Mouse (Mus musculus): Measurements from ENCODE around the gene Itprip. TPM values are rescaled to one million over a fixed set of nuclear protein-coding genes. Genes with fewer than 3 reads are reported as not detected.

Itprip gene
- total and polyA plus RNA-seq, 3 experiments = 8.5 to 11.7 (median 8.6) TPM

- intact Hi-C loops (cut with DNase I) = no loop called here
- 60% methylated on average over 4 of the region's 4 CpGs for WGBS
- TF ChIP-seq EP300 (IDR thresholded peaks at IDR 0.05; ENCODE audit: insufficient read depth, low read depth, low read length) (no peak), POLR2A (IDR thresholded peaks at IDR 0.05; ENCODE audit: insufficient read depth, low read depth, low read length) (no peak), CTCF (IDR thresholded peaks at IDR 0.05) (no peak)
These were observed 50.1 kb downstream of the Itprip start for GRCm38 (mm10) chr19:47868951-47869350.

GRCm38 (mm10) chr19:47867628-47868175 lies 51.4 kb downstream of the Itprip start:
- H3K9ac ChIP-seq (ENCODE audit: low read depth, low read length) = no peak overlapping the region
- H3K4me1 ChIP-seq (ENCODE audit: control insufficient read depth, insufficient read depth, low read length) = peaks cover 2% of the 10 kb centered on the region
- intact Hi-C loops (cut with DNase I) = no loop called here
- 66% methylated on average over 4 of the region's 4 CpGs for WGBS
- no peaks in the 10 kb centered on the region for H3K27me3 ChIP-seq (ENCODE audit: control insufficient read depth, insufficient read depth, low read length)
- no peaks in the 10 kb centered on the region for H3K36me3 ChIP-seq (ENCODE audit: control insufficient read depth, insufficient read depth, low read length)
- no peak overlapping the region for H3K27ac ChIP-seq
- no peaks in the 10 kb centered on the region for H3K79me2 ChIP-seq (replicated peaks; ENCODE audit: control insufficient read depth, insufficient read depth, low read length)
- TF ChIP-seq CTCF (IDR thresholded peaks at IDR 0.05) = no peak
- TF ChIP-seq EP300 (IDR thresholded peaks at IDR 0.05; ENCODE audit: insufficient read depth, low read depth, low read length) = no peak
- no peak for TF ChIP-seq POLR2A (IDR thresholded peaks at IDR 0.05; ENCODE audit: insufficient read depth, low read depth, low read length)
- no peak overlapping the region for H3K4me3 ChIP-seq
- DNase-seq = no peak

More at GRCm38 (mm10) chr19:47868951-47869350, 50.1 kb downstream of the Itprip start:
- no peak for DNase-seq
- Histone ChIP-seq H3K27me3 (ENCODE audit: control insufficient read depth, insufficient read depth, low read length) (no peaks in the 10 kb centered on the region), H3K79me2 (replicated peaks; ENCODE audit: control insufficient read depth, insufficient read depth, low read length) (no peaks in the 10 kb centered on the region), H3K27ac (no peak overlapping the region), H3K36me3 (ENCODE audit: control insufficient read depth, insufficient read depth, low read length) (no peaks in the 10 kb centered on the region), H3K9ac (ENCODE audit: low read depth, low read length) (no peak overlapping the region), H3K4me3 (no peak overlapping the region), H3K4me1 (ENCODE audit: control insufficient read depth, insufficient read depth, low read length) (peaks cover 2% of the 10 kb centered on the region)

GRCm38 (mm10) chr19:47865353-47865947 lies 53.6 kb downstream of the Itprip start, which contains the start of gene Gsto2:
Gene Gsto2 (plus strand): TSS chr19:47865534.
- WGBS = under 1% methylated on average over 49 of the region's 49 CpGs
- H3K27me3 ChIP-seq (ENCODE audit: control insufficient read depth, insufficient read depth, low read length) = no peaks in the 10 kb centered on the region
- H3K79me2 ChIP-seq (replicated peaks; ENCODE audit: control insufficient read depth, insufficient read depth, low read length) = no peaks in the 10 kb centered on the region
- H3K36me3 ChIP-seq (ENCODE audit: control insufficient read depth, insufficient read depth, low read length) = no peaks in the 10 kb centered on the region
- peaks cover 2% of the 10 kb centered on the region for H3K4me1 ChIP-seq (ENCODE audit: control insufficient read depth, insufficient read depth, low read length)
- intact Hi-C loops (cut with DNase I) = no loop called here
- peak within 1 kb of the TSS; percentile 67 for H3K9ac ChIP-seq (ENCODE audit: low read depth, low read length)
- peak within 1 kb of the TSS; percentile 85 for H3K27ac ChIP-seq
- TF ChIP-seq POLR2A (IDR thresholded peaks at IDR 0.05; ENCODE audit: insufficient read depth, low read depth, low read length) (peak; percentile 65), CTCF (IDR thresholded peaks at IDR 0.05) (peak; percentile 78), EP300 (IDR thresholded peaks at IDR 0.05; ENCODE audit: insufficient read depth, low read depth, low read length) (peak; percentile 38; the same call in 1 of the 2 replicates)
- peak; percentile 93 to 96 for DNase-seq
- peak within 1 kb of the TSS; percentile 65 for H3K4me3 ChIP-seq

GRCm38 (mm10) chr19:47864721-47865120 lies 54.4 kb downstream of the Itprip start:
- H3K27me3 ChIP-seq (ENCODE audit: control insufficient read depth, insufficient read depth, low read length) = no peaks in the 10 kb centered on the region
- H3K36me3 ChIP-seq (ENCODE audit: control insufficient read depth, insufficient read depth, low read length) = no peaks in the 10 kb centered on the region
- 86% methylated on average over 7 of the region's 7 CpGs for WGBS
- TF ChIP-seq CTCF (IDR thresholded peaks at IDR 0.05) (no peak), EP300 (IDR thresholded peaks at IDR 0.05; ENCODE audit: insufficient read depth, low read depth, low read length) (no peak)
- no peaks in the 10 kb centered on the region for H3K79me2 ChIP-seq (replicated peaks; ENCODE audit: control insufficient read depth, insufficient read depth, low read length)
- no peak for DNase-seq
- H3K4me1 ChIP-seq (ENCODE audit: control insufficient read depth, insufficient read depth, low read length) = peaks cover 2% of the 10 kb centered on the region
- H3K4me3 ChIP-seq = no peak overlapping the region; the same call in 1 of the 2 replicates
- intact Hi-C loops (cut with DNase I) = no loop called here
- no peak overlapping the region for H3K9ac ChIP-seq (ENCODE audit: low read depth, low read length)
- no peak overlapping the region for H3K27ac ChIP-seq

- H3K79me2 ChIP-seq (replicated peaks; ENCODE audit: control insufficient read depth, insufficient read depth, low read length) = no peaks in the 10 kb centered on the region
- intact Hi-C loops (cut with DNase I) = no loop called here
- H3K4me3 ChIP-seq = no peak overlapping the region
- DNase-seq = no peak
- TF ChIP-seq CTCF (IDR thresholded peaks at IDR 0.05) = no peak
- TF ChIP-seq POLR2A (IDR thresholded peaks at IDR 0.05; ENCODE audit: insufficient read depth, low read depth, low read length) = no peak
- no peak for TF ChIP-seq EP300 (IDR thresholded peaks at IDR 0.05; ENCODE audit: insufficient read depth, low read depth, low read length)
- whole genome bisulfite sequencing = 95% methylated on average over 9 of the region's 9 CpGs
- H3K36me3 ChIP-seq (ENCODE audit: control insufficient read depth, insufficient read depth, low read length) = no peaks in the 10 kb centered on the region
- no peaks in the 10 kb centered on the region for H3K27me3 ChIP-seq (ENCODE audit: control insufficient read depth, insufficient read depth, low read length)
- H3K9ac ChIP-seq (ENCODE audit: low read depth, low read length) = no peak overlapping the region
- H3K27ac ChIP-seq = no peak overlapping the region
- peaks cover 2% of the 10 kb centered on the region for H3K4me1 ChIP-seq (ENCODE audit: control insufficient read depth, insufficient read depth, low read length)
These were observed 55.0 kb downstream of the Itprip start for GRCm38 (mm10) chr19:47864051-47864450.

GRCm38 (mm10) chr19:47862581-47862980 lies 56.5 kb downstream of the Itprip start:
- DNase-seq = no peak
- Histone ChIP-seq H3K27ac (no peak overlapping the region), H3K4me3 (no peak overlapping the region), H3K9ac (ENCODE audit: low read depth, low read length) (no peak overlapping the region), H3K79me2 (replicated peaks; ENCODE audit: control insufficient read depth, insufficient read depth, low read length) (no peaks in the 10 kb centered on the region), H3K36me3 (ENCODE audit: control insufficient read depth, insufficient read depth, low read length) (no peaks in the 10 kb centered on the region), H3K4me1 (ENCODE audit: control insufficient read depth, insufficient read depth, low read length) (peaks cover 2% of the 10 kb centered on the region), H3K27me3 (ENCODE audit: control insufficient read depth, insufficient read depth, low read length) (no peaks in the 10 kb centered on the region)
- WGBS = 79% methylated on average over 3 of the region's 3 CpGs
- TF ChIP-seq POLR2A (IDR thresholded peaks at IDR 0.05; ENCODE audit: insufficient read depth, low read depth, low read length) (no peak), EP300 (IDR thresholded peaks at IDR 0.05; ENCODE audit: insufficient read depth, low read depth, low read length) (no peak), CTCF (IDR thresholded peaks at IDR 0.05) (no peak)
- intact Hi-C loops (cut with DNase I) = no loop called here

All from heart, adult 2 months (tissue).